Mouse (Mus musculus) R1 (cell line): Measurements from ENCODE around the gene Gm20388.

Source experiments
- DNase-seq: peaks from one replicate; pipeline ENCODE4 v3.0.0-alpha.2; 2018; ENCODE audit warnings: low read depth, low spot score

Gm20388 gene

GRCm38 (mm10) chr8:121271542-121271941 lies 1360.9 kb downstream of the Gm20388 start:
- DNase-seq = no peak

DNA sequence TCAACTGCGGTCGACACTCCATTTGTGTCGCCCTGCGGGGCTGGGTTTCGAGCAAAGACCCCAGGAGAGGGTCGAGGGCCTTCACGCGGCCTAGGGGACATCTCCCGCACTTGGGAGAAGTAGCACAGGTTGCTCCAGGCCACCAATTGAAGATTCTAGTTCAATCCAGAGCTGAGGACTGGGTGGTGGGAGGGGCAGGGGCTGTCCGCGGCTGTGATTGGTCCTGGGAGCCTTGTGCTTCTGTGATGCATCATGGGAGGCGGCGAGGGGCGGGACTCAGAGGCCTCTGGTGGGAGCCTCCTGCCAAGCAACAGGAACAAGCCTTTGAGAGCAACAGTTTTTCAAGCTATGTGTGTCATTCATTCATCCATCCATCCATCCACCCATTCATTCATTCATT lies 1362.6 kb downstream of the Gm20388 start:
- DNase-seq = peak; percentile 93

GRCm38 (mm10) chr8:121273620-121274019 lies 1363.0 kb downstream of the Gm20388 start:
- no peak for DNase-seq

DNA sequence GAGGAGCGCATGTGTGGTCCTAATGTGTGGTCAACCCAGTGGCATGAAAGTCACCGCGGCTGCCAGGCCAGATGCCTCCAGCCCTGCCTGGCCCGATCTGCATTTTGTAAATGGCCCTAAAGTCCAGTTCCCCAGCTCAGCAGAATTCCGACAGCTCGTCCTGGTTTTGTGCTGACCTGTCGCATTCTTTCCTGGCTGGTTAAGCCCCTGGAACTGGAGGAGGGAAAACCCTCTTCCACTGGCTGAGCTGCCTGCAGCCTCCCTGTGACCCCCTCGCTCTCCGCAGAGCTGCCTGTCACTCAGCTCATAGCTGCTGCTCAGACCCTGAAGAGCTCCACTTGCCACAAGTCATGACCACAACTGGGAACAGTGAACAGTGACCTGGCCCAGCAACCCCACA lies 1369.8 kb downstream of the Gm20388 start:
- no peak for DNase-seq

DNA sequence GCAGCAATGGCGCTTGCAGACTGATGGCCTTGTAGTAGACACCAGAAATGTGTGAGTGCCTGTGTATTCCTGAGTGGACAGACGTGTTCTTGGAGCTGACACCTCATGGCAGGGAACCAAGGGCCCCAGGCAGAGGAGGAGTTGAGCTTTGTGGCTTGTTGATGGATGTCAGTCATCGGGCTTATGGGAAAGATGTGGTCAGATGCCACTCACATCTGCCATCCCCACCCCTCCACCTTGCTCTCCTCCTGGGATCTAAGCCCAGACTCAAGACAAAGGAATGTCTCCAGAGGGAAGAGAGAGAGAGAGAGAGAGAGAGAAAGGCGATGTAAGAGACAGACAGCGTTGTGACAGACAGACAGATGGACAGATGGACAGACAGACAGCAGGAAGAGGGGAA lies 1378.7 kb downstream of the Gm20388 start:
- no peak for DNase-seq

DNA sequence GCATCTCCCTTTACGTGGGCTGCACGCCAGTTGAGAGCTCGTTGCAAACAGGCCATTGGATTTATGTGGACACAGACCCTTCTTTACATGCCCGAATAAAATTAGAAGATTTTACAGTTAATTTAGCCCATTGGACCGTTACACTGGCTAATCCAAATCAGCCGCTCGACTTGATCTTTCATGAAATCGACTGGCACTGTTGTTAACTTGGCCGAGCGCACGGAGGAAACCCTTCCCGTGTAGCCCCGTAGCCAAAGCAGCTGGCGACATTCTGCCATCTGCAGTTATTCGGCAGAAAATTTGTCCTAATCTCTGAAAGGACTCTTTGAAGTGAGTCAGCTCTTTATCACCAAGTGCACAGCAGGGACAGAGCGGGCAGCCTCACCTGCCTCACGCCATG lies 1379.9 kb downstream of the Gm20388 start:
- no peak for DNase-seq

- DNase-seq = no peak
These were observed 1382.8 kb downstream of the Gm20388 start for GRCm38 (mm10) chr8:121293418-121293817.

DNA sequence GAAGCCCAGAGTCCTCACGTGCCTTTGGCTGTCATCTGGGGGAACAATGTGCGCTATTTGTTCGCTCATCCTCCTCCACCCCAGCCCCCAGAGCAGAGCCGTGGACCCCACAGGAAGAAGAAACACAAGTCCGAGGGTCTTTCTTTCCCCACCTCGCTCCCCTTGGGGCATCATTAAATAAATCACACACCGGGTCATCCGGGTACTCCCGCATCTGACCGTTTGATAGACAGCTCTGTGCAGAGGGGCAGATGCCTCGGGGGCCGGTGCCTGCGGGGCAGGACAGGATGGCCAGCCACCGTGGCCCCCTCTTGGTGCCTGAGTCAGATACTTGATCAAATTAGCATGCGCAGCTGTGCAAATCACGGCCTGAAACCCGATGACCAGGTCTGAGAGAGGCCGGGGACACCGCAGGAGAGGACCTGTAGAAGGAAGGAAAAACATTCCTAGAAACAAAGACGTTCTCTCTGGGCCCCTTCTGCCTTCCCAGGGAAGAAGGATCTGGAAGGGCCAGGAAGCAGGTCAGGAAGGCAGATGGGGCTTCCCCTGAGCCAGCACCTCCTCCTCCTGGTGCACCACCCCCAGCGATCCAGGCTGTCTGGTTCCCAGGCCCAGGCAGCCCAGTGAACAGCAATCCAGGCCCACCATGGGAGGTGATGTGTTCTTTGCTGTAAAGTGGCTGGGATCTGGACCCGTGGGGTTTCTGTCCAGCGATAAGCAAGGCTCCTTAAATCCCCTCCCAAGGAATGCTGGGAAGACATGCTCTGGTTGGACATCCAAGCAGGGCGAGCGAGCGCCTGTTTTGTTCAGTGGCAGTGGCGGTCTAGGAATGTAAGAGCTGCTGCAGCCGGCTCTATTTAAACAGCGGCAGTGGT lies 1383.8 kb downstream of the Gm20388 start:
- DNase-seq = no peak

DNA sequence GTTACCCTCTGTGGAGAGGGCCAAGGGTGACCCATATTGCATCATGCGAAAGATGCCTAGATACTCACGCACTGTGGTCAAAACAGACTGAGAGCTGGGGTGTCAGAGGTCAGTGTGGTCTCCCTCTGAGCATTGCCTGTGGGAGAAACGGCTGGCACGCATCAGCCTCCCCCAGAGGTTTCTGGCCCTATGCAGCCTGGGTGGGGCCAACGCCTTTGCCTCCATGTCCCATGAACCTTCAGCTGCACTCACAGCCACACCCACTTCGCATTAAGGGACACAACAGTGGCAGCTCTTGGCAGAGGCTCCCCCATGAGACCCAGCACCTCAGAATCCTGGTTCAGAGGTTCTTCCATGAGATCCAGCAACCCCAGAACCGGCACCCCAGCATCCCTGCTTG lies 1385.4 kb downstream of the Gm20388 start:
- DNase-seq = no peak

GRCm38 (mm10) chr8:121296597-121296996 lies 1386.0 kb downstream of the Gm20388 start:
- DNase-seq = no peak

DNA sequence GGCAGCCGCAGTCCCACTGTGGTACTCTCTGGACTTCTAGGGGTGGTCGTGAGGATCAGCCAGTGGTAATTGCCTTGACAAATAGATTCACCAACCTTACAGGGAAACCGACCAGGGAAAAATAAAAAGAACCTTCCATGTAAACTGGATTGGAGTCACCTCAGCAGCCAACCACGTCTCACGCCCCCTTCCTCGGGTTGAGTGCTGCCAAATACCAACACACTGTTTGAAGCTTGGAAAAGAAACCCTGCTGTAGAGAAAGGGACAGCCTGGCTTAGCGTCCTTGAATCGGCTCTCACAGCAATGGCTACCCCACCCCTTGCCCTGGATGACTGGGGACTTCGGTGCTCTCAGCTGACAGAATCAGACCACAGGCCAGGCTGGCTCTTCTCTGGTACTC lies 1386.7 kb downstream of the Gm20388 start:
- DNase-seq = no peak

- no peak for DNase-seq
These were observed 1389.4 kb downstream of the Gm20388 start for GRCm38 (mm10) chr8:121300066-121300465.

- no peak for DNase-seq
These were observed 1390.1 kb downstream of the Gm20388 start for GRCm38 (mm10) chr8:121300501-121301411.

DNA sequence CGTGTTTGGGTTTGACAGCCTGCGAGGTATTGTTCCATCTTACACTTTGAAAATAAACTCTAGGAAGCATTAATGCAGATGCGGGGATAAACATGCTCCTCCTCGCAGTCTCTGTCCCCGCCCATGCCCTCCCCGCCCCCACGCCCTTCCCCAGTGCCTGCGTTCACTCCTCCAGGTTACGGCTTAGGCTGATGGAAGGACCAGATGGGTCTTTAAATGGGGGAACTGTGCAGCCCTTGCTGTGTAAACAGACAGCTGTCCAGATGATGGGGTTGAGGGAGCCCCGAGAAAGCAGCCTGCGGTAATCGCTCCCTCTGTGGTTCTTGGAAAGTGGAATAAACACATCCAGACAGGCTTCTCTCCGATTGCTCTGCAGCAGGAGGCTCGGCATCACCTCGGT lies 1390.8 kb downstream of the Gm20388 start:
- DNase-seq = no peak

DNA sequence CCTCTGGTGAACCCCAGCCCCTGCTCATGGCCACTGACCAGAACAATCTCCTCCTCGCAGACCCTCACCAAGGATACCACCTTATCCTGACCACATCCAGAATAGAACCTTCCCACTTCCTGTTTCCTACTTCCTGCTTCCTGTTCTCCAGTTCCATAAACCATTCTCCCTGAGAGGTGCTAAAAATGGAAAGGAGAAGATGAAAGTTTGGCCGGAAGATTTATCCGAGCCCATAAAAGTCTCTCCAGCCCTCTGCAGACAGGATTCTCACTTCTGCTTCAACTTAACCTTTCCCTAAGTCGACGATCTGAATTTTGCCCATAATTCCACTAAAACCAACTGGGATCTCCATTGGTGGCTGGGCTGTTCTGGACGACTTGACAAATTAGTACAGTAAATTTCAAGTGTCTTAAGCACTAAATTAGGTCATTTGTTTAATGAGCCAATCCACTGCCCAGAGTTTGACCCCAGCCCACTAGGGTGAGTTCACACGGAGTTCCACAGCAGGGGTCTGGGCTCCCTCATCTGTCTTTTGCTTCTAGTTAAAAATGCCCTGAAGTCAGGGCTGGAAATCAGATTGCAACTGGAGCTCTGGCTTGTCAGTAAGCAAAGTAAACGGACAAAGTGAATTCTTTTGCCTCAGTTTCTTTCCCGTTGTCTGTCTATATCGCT lies 1391.5 kb downstream of the Gm20388 start:
- no peak for DNase-seq

- DNase-seq = no peak
These were observed 1397.1 kb downstream of the Gm20388 start for GRCm38 (mm10) chr8:121307723-121308122.

DNA sequence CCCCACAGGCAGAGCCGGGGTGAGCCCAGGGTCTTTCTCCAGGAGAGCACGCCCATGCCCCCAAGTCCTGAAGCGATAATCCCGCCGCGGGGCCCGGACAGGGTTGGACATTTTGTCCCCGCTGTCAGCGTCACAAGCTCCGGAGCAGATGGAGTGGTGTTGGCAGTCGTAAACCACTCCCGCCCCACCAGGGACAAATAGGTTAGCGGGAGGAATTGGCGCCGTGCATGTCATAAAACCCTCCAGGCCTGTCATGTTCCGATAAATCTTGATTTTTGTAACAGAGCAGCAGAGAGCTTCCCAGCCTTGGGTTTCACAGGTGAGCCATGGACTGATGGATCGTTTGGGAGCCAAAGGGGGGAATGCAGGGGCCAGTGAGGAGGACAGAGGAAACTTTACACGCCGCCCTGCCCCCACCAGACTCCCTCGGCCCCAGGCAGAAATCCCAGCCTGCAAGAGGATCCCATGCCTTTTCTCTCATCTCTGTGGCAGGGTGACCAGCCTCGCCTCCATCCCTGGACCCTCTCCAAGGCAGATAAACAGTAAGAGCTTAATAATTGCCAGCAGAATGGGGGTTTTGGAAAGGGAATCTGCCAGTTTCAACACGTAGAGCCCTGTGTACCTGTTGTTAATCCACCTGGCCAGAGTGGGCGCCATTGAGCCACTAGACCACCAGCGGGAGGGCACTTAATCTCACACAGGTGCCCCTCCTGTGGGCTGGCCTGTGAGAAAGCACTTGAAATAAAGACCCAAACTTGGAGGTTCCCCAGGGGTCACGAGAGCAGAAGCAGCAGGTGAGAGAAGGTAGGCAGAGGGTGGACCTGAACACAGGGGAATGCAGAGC lies 1400.6 kb downstream of the Gm20388 start:
- peak; percentile 29 for DNase-seq

DNA sequence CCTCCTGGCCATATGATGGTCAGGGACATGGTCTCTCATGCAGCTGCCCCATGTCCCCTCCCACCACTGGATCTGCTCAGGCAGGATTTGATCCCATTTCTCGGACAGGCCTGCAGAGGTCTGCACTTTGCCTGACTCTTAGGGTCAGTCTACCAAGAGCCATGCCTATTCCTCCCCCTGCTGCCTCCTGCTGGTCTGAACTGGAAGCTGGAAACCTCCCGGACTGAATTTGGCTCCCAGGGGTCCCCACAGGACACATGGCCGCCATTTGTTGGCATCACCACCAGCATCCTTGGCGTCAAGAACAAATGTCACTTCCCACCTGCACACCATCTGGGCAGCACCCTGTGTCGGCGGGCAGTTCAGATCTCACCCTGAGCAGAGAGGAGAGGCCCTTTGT lies 1402.8 kb downstream of the Gm20388 start:
- DNase-seq = no peak

- no peak for DNase-seq
These were observed 1403.4 kb downstream of the Gm20388 start for GRCm38 (mm10) chr8:121314036-121314435.

DNA sequence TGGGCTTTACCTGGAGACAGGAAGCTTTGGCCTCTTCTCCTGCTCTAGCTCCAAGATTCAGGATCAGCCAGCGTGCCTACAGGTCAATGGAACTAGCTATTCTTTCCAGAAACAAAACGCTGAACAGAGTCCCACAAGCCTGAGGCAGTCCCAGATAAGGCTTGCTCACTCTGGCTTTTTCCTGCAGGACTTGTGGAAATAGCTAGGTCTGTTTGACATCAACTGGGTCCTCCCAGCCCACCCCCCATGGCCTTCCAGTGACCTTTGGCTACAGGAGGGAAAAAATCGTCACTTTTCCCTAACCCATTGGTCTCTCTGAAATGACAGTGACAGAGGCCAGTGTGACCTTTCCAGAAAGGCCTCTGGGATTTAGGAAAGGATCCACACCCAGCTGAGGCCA lies 1404.9 kb downstream of the Gm20388 start:
- DNase-seq = no peak

DNA sequence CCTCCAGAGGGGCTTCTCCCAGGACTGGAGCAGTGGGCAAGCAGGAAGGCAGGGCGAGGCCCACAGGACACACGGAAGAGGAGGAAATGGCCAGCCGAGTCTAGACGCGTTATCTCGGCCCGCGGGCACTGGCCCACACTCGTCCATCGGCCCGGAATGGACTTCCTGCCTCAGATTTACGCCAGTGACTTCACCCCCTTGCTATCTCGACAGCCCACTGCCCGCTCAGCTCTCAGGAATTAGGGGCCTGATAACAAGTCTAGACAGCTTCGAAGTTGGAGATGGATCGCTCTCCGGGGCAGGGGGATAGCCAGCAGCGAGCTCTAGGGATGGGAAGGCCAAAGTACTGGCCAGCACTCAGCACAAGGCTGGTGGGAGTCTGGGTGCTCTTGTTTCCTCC lies 1405.4 kb downstream of the Gm20388 start:
- no peak for DNase-seq
